Mouse (Mus musculus): ENCODE measurements at regions not wholly inside any gene's neighbourhood (a gene's known extent, or its start where the extent isn't known, plus 50 kb on each side); places are given as distances from the start of the nearest gene placed in this dataset.
A peak's percentile ranks its signal among the peaks of the same experiment; 100 is the strongest.

- DNase-seq (ENCODE audit: inconsistent ontology term), result no peak
Observed at GRCm38 (mm10) chr12:15967550-15968102, 150.9 kb upstream of the Trib2 start.

- DNase-seq (ENCODE audit: inconsistent ontology term), result no peak
Observed at GRCm38 (mm10) chr12:15966631-15967030, 149.9 kb upstream of the Trib2 start.

- no peak for DNase-seq (ENCODE audit: inconsistent ontology term)
Observed at GRCm38 (mm10) chr12:15965921-15966320, 149.2 kb upstream of the Trib2 start.

GRCm38 (mm10) chr12:15964073-15964472 is 147.4 kb upstream of the Trib2 start:
- no peak for DNase-seq (ENCODE audit: inconsistent ontology term)

- DNase-seq (ENCODE audit: inconsistent ontology term), result no peak
Observed at GRCm38 (mm10) chr12:15961834-15962233, 145.1 kb upstream of the Trib2 start.

GRCm38 (mm10) chr12:15937443-15938237 is 120.9 kb upstream of the Trib2 start:
- DNase-seq (ENCODE audit: inconsistent ontology term), result no peak

- DNase-seq (ENCODE audit: inconsistent ontology term), result no peak
Observed at GRCm38 (mm10) chr12:15932067-15932466, 115.3 kb upstream of the Trib2 start.

- DNase-seq (ENCODE audit: inconsistent ontology term), result no peak
Observed at GRCm38 (mm10) chr12:15931535-15931934, 114.8 kb upstream of the Trib2 start.

GRCm38 (mm10) chr12:15930155-15930554 is 113.4 kb upstream of the Trib2 start:
- DNase-seq (ENCODE audit: inconsistent ontology term), result no peak

- DNase-seq (ENCODE audit: inconsistent ontology term), result no peak
Observed at GRCm38 (mm10) chr12:15929541-15929940, 112.8 kb upstream of the Trib2 start.

- DNase-seq (ENCODE audit: inconsistent ontology term), result no peak
Observed at GRCm38 (mm10) chr12:15918291-15918690, 101.6 kb upstream of the Trib2 start.

- DNase-seq (ENCODE audit: inconsistent ontology term), result no peak
Observed at GRCm38 (mm10) chr12:15912959-15913358, 96.2 kb upstream of the Trib2 start.

GRCm38 (mm10) chr12:15912491-15912890 is 95.8 kb upstream of the Trib2 start:
- DNase-seq (ENCODE audit: inconsistent ontology term), result peak; percentile 73

GRCm38 (mm10) chr12:15911254-15911991 is 94.7 kb upstream of the Trib2 start:
- no peak for DNase-seq (ENCODE audit: inconsistent ontology term)

- peak; percentile 93 for DNase-seq (ENCODE audit: inconsistent ontology term)
Observed at GRCm38 (mm10) chr12:15897539-15897938, 80.8 kb upstream of the Trib2 start.

- DNase-seq (ENCODE audit: inconsistent ontology term), result peak; percentile 74
Observed at GRCm38 (mm10) chr12:15896511-15896910, 79.8 kb upstream of the Trib2 start.

- DNase-seq (ENCODE audit: inconsistent ontology term), result no peak
Observed at GRCm38 (mm10) chr12:15895215-15895614, 78.5 kb upstream of the Trib2 start.

- DNase-seq (ENCODE audit: inconsistent ontology term), result peak; percentile 78
Observed at GRCm38 (mm10) chr12:15890591-15890990, 73.9 kb upstream of the Trib2 start.

- no peak for DNase-seq (ENCODE audit: inconsistent ontology term)
Observed at GRCm38 (mm10) chr12:15879907-15880430, 63.2 kb upstream of the Trib2 start.

All from Muller cell, postnatal 12 days (primary cell).